Mouse (Mus musculus) adrenal gland, adult 2 months (tissue): Measurements from ENCODE around the gene Rell1. TPM values are rescaled to one million over a fixed set of nuclear protein-coding genes. Genes with fewer than 3 reads are reported as not detected.

ENCODE experiments used
- DNase-seq: peaks from one replicate; pipeline ENCODE4 v3.0.0; 2021
- long read RNA-seq: library from polyadenylated mRNA; stranded (forward); transcript quantifications from one replicate; pipeline ENCODE4 v2.0.0, GENCODE M21; 2021
- polyA plus RNA-seq: library from polyadenylated mRNA; depleted of rRNA; stranded (reverse); fragments of >200 nt; gene quantifications from 2 replicates; pipeline ENCODE4 v1.2.3, GENCODE M21; 2012; rRNA removed
- total RNA-seq, 2 experiments: library from RNA; stranded (reverse); gene quantifications; 2 replicates each; pipeline ENCODE4 v1.2.3; 2021

Gene Rell1
- total RNA-seq (10 to 100 TPM; 53.6 to 69.5 TPM), polyA plus RNA-seq (21.7 and 27.0 TPM in 2 replicates)
- long read RNA-seq, transcript Rell1-204 (7 exons, 3,241 nt) = major isoform, 56 of 62 reads
- long read RNA-seq, partial matches to known transcripts = 3 of 62 reads
- long read RNA-seq, other reads (novel, unspliced or antisense) = 3 of 62 reads

- peak; percentile 100 for DNase-seq
Observed at GRCm38 (mm10) chr5:63968443-63969415, at the start of gene Rell1. Rell1 (minus strand) TSS chr5:63968897.

GRCm38 (mm10) chr5:64012596-64013366 is 44.1 kb upstream of the Rell1 start:
- DNase-seq = no peak

GRCm38 (mm10) chr5:64006548-64006947 is 37.9 kb upstream of the Rell1 start:
- DNase-seq = no peak

DNA sequence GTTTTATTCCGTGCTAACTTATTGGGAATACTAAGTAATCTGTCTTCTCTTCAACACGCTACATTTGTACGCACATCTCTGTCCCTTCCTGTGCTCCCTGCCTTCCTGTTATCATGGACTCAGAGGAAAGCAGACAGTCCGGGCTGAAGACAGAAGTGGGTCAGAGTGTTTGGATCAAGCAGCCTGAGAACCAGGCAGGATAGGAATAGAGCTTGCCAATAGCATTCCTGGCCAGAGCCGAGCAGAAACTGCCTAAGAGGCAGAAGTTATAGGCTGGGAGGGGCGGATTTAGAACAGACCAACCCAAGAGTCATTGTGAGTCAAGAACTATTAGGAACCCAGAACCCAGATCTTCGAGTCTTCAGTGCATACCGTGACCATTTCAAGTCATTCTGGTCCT is 34.6 kb upstream of the Rell1 start:
- no peak for DNase-seq

- no peak for DNase-seq
Observed at GRCm38 (mm10) chr5:63993865-63994264, 25.2 kb upstream of the Rell1 start.

DNA sequence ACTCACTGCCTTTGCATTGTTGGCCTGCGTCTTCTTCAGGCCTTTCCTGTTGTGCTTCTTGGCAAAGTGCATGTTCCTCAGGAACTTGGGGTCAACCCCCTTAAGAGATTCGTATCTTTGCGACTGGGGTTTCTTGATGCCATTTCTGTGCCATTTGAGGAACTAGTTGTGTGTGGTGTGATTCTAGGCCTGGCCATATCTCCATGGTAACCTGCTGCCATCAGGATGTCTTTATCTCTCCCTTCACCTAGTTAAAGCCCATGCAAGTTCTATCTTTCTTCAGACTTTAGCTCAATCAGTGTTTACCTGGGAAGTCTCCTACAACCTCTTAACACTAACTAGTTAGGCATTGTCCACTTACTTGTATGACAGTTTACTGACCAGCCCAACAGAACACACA is 22.0 kb upstream of the Rell1 start:
- no peak for DNase-seq

GRCm38 (mm10) chr5:63986337-63986736 is 17.6 kb upstream of the Rell1 start:
- no peak for DNase-seq

- DNase-seq = peak; percentile 59
Observed at GRCm38 (mm10) chr5:63982296-63982695, 13.6 kb upstream of the Rell1 start.

GRCm38 (mm10) chr5:63970991-63971390 is 2.3 kb upstream of the Rell1 start:
- DNase-seq = no peak

- DNase-seq = no peak
Observed at GRCm38 (mm10) chr5:63970281-63970732, 1.6 kb upstream of the Rell1 start.

DNA sequence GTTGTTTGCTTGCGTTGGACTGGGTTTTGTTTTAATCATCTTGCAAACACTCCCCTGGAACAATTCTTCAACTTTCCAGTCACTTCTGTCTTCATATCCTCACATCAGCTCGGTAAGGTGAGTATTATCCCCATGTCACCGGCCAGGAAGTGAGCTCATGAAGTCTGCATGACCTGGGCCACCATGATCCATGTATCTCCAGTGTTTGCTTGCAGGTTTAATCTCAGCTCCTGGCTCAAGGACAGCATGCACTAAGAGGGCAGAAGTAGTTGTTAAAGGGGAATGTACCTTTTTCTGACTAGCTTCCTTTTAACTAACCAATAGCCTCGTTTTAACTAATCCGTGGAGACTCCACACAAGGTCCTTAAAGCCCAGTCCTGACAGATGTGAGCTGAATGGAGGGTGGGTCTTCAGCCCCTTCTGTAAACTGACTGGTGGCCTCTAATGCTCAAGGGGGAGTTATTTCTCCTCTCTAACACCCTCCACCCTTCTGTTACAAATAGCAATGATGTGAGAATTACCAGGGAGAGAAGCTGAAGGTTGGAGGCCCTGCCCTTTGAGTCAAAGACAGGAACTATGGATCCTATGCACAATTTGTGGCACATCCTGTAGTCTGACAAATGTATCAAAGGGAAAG is 897 bp upstream of the Rell1 start:
- no peak for DNase-seq

- DNase-seq = peak; percentile 77
Observed at GRCm38 (mm10) chr5:63967591-63968141, 1.0 kb downstream of the Rell1 start.

DNA sequence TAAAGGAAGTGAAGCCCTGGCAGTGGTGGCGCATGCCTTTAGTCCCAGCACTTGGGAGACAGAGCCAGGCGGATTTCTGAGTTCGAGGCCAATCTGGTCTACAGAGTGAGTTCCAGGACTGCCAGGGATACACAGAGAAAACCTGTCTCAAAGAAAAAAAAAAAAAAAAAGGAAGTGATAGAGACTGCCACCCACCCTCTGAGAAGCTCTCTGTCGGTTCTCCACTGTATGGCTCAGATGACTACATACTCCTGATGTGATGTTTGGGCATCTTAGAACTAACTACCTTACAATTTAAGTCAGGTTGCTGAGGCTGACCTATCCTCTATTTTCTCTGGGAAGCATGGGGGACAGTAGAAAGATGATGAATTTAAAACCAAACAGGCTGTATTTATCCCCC is 2.3 kb downstream of the Rell1 start:
- DNase-seq = no peak

DNA sequence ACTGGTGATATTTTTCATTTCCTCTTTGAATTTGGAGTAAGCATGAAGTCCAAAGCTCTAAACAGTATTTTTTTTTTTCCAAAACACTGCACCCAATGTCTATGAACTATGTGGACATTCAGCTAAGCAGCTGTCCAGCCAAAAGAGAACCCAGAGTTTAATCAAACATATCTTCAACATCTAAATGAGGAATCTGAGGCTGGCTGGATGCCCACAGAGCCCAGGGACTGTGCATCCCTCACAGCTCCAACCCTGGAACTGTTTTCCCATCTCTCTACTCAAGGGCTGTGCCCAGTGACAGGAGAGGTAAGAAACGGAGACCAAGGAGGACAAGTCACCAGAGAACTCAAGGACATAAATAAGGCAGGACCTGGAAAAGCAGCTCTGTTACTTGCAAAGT is 2.8 kb downstream of the Rell1 start:
- no peak for DNase-seq

GRCm38 (mm10) chr5:63964576-63964975 is 4.1 kb downstream of the Rell1 start:
- no peak for DNase-seq

DNA sequence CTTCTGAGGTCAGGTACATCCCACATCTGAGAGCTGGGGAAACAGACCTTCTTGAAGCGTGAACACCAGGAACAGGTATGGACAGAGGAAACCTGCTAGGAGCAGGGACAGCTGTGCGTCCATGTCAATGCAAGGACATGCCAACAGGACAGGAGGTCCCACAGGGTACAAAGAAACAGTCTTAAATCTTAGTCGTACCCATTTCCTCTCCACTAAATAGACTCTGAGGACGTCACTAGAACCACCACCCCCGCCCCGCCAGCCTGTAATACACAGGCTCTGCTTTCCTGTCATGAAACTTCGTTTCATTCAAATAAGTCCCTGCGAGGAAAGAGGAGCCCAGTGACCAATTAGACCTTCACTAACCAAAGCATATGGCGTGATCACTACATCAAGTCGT is 7.0 kb downstream of the Rell1 start:
- DNase-seq = no peak

DNA sequence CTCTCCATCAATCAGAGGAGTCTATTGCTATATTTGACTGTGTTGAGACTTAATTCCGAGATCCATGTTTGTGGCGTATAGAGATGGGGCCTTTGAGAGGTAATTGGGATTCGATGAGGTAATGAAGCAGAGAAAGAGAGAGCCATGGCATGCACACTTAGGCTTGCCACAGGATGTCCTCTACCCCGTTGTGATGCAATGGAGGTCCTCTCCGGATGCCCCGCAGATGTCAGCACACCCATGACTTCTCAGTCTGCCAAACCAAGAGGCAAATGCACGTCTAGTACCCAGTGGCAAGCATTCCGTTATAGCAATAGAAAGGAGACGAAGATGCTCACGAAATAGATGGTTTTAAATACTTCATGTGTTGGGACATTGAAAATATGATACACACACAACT is 8.1 kb downstream of the Rell1 start:
- DNase-seq = no peak

GRCm38 (mm10) chr5:63958963-63959708 is 9.6 kb downstream of the Rell1 start:
- DNase-seq = no peak

GRCm38 (mm10) chr5:63957607-63958006 is 11.1 kb downstream of the Rell1 start:
- no peak for DNase-seq

- DNase-seq = no peak
Observed at GRCm38 (mm10) chr5:63956411-63956810, 12.3 kb downstream of the Rell1 start.
